Mouse (Mus musculus) MEL (cell line): Measurements from ENCODE around the gene P2rx4. TPM values are rescaled to one million over a fixed set of nuclear protein-coding genes. Genes with fewer than 3 reads are reported as not detected.

Source experiments
- DNase-seq: peaks from one replicate; pipeline ENCODE4 v3.0.0; 2011; ENCODE audit warnings: low read depth, low spot score
- H3K27ac ChIP-seq: 2 replicates; pipeline ENCODE4 v1.5.1; 2012; ENCODE audit warnings: low read depth, mild to moderate bottlenecking, control low read depth, low read length, moderate library complexity; ENCODE audit not compliant: control insufficient read depth
- H3K27me3 ChIP-seq, 2 experiments: fragments of 150-350 bp in 1 of 2; sonication (generic) in 1 of 2; 2 replicates each; pipeline ENCODE4 v1.6.1; 2012; ENCODE audit warnings: low read length in 2 of 2, mild to moderate bottlenecking in 2 of 2, improper control_type of control experiment in 1 of 2, moderate library complexity in 1 of 2; ENCODE audit not compliant: insufficient read depth in 2 of 2, control insufficient read depth in 1 of 2
- H3K36me3 ChIP-seq, 2 experiments: 2 replicates each; pipeline ENCODE4 v1.6.1; 2012 to 2014; ENCODE audit warnings: low read length in 2 of 2, improper control_type of control experiment in 1 of 2, inconsistent platforms in 1 of 2, mild to moderate bottlenecking in 1 of 2; ENCODE audit not compliant: insufficient read depth in 2 of 2, control insufficient read depth in 1 of 2
- H3K4me1 ChIP-seq, 2 experiments: fragments of 150-350 bp in 1 of 2; sonication (generic) in 1 of 2; 2 replicates each; pipeline ENCODE4 v1.6.1; 2012; ENCODE audit warnings: low read length in 2 of 2, improper control_type of control experiment in 1 of 2, mild to moderate bottlenecking in 1 of 2; ENCODE audit not compliant: insufficient read depth in 2 of 2, control insufficient read depth in 1 of 2
- H3K4me3 ChIP-seq, 2 experiments: fragments of 150-350 bp in 1 of 2; sonication (generic) in 1 of 2; 2 replicates each; pipeline ENCODE4 v1.5.1; 2012; ENCODE audit warnings: low read depth in 2 of 2, low read length in 2 of 2, mild to moderate bottlenecking in 2 of 2, moderate library complexity in 2 of 2, control low read depth in 1 of 2, improper control_type of control experiment in 1 of 2; ENCODE audit not compliant: control insufficient read depth in 1 of 2, insufficient read depth in 1 of 2
- H3K79me2 ChIP-seq: 2 replicates; pipeline ENCODE4 v1.6.1; 2012; ENCODE audit warnings: mild to moderate bottlenecking, low read length, moderate library complexity; ENCODE audit not compliant: control insufficient read depth, poor library complexity, insufficient read depth
- H3K9ac ChIP-seq: 2 replicates; pipeline ENCODE4 v1.6.1; 2012; ENCODE audit warnings: low read depth, mild to moderate bottlenecking, control low read depth, low read length, moderate library complexity; ENCODE audit not compliant: control insufficient read depth, poor library complexity, severe bottlenecking
- H3K9me3 ChIP-seq: fragments of 150-350 bp; sonication (generic); replicated peaks from 2 replicates; pipeline ENCODE4 v1.6.1; 2012; ENCODE audit warnings: mild to moderate bottlenecking, low read length, improper control_type of control experiment, moderate library complexity; ENCODE audit not compliant: insufficient read depth
- CHD1 ChIP-seq: IDR thresholded peaks from 2 replicates; pipeline ENCODE4 v1.6.1; 2012; ENCODE audit warnings: low read depth, mild to moderate bottlenecking, inconsistent platforms, low read length, improper control_type of control experiment
- CHD2 ChIP-seq: IDR thresholded peaks from 2 replicates; pipeline ENCODE4 v1.6.1; 2011; ENCODE audit warnings: low read length, improper control_type of control experiment
- ETS1 ChIP-seq: IDR thresholded peaks from 2 replicates; pipeline ENCODE4 v1.6.1; 2012; ENCODE audit warnings: low read depth, mild to moderate bottlenecking, inconsistent platforms, low read length, improper control_type of control experiment, moderate library complexity
- GATA1 ChIP-seq: IDR thresholded peaks from 2 replicates; pipeline ENCODE4 v1.6.1; 2011; ENCODE audit warnings: low read depth, low read length, improper control_type of control experiment
- HCFC1 ChIP-seq: IDR thresholded peaks from 2 replicates; pipeline ENCODE4 v1.6.1; 2012; ENCODE audit warnings: low read depth, mild to moderate bottlenecking, inconsistent platforms, low read length, improper control_type of control experiment, moderate library complexity
- KAT2A ChIP-seq: conservative IDR thresholded peaks from 2 replicates; pipeline ENCODE4 v1.6.1; 2012; ENCODE audit warnings: low read depth, low read length, improper control_type of control experiment, inconsistent platforms
- MAX ChIP-seq: IDR thresholded peaks from 2 replicates; pipeline ENCODE4 v1.6.1; 2011; ENCODE audit warnings: low read length, improper control_type of control experiment
- MYB ChIP-seq: IDR thresholded peaks from 2 replicates; pipeline ENCODE4 v1.6.1; 2011; ENCODE audit warnings: mild to moderate bottlenecking, low read depth, low read length, improper control_type of control experiment
- POLR2AphosphoS5 ChIP-seq: IDR thresholded peaks from 2 replicates; pipeline ENCODE4 v1.6.1; 2012; ENCODE audit warnings: low read depth, borderline replicate concordance, mild to moderate bottlenecking, inconsistent platforms, low read length, moderate library complexity, mixed read lengths
- RAD21 ChIP-seq: IDR thresholded peaks from 2 replicates; pipeline ENCODE4 v1.6.1; 2011; ENCODE audit warnings: mild to moderate bottlenecking, low read depth, low read length, improper control_type of control experiment
- RCOR1 ChIP-seq: IDR thresholded peaks from 2 replicates; pipeline ENCODE4 v1.6.1; 2012; ENCODE audit warnings: low read depth, mild to moderate bottlenecking, inconsistent platforms, low read length, improper control_type of control experiment
- SIN3A ChIP-seq: IDR thresholded peaks from 2 replicates; pipeline ENCODE4 v1.6.1; 2012; ENCODE audit warnings: low read length, improper control_type of control experiment, inconsistent platforms
- SMC3 ChIP-seq: IDR thresholded peaks from 2 replicates; pipeline ENCODE4 v1.6.1; 2011; ENCODE audit warnings: low read depth, low read length, improper control_type of control experiment
- TAL1 ChIP-seq: IDR thresholded peaks from 2 replicates; pipeline ENCODE4 v1.6.1; 2012; ENCODE audit warnings: mild to moderate bottlenecking, inconsistent platforms, low read length, moderate library complexity, mixed read lengths
- TBP ChIP-seq: IDR thresholded peaks from 2 replicates; pipeline ENCODE4 v1.8.0; 2011; ENCODE audit warnings: low read depth, low read length, improper control_type of control experiment
- UBTF ChIP-seq: IDR thresholded peaks from 2 replicates; pipeline ENCODE4 v1.6.1; 2012; ENCODE audit warnings: low read depth, mild to moderate bottlenecking, inconsistent platforms, low read length, improper control_type of control experiment, moderate library complexity, borderline replicate concordance; ENCODE audit not compliant: insufficient read depth
- USF1 ChIP-seq: IDR thresholded peaks from 2 replicates; pipeline ENCODE4 v1.6.1; 2014; ENCODE audit warnings: low read depth, mild to moderate bottlenecking, inconsistent platforms, low read length, improper control_type of control experiment, moderate library complexity
- ZNF384 ChIP-seq: IDR thresholded peaks from 2 replicates; pipeline ENCODE4 v1.6.1; 2012; ENCODE audit warnings: low read depth, mild to moderate bottlenecking, inconsistent platforms, low read length, improper control_type of control experiment
- polyA plus RNA-seq, 2 experiments: library from polyadenylated mRNA; stranded (reverse) in 1 of 2; unstranded in 1 of 2; fragments of >175 nt in 1 of 2; fragments of >200 nt in 1 of 2; gene quantifications; 2 replicates each; pipeline versions ENCODE4 v1.2.1 to v1.2.4; 2012; ENCODE audit warnings: low replicate concordance in 2 of 2, low read depth in 1 of 2; ENCODE audit not compliant: insufficient read length in 2 of 2, insufficient read depth in 1 of 2, missing spikeins in 1 of 2
- total RNA-seq: library from RNA; depleted of rRNA; stranded (reverse); fragments of 300-350 nt; gene quantifications from 2 replicates; pipeline ENCODE4 v1.2.3, GENCODE M21; 2012

Gene P2rx4
- total and polyA plus RNA-seq, 3 experiments: 15.2 to 30.9 TPM; not detected in 1

DNA sequence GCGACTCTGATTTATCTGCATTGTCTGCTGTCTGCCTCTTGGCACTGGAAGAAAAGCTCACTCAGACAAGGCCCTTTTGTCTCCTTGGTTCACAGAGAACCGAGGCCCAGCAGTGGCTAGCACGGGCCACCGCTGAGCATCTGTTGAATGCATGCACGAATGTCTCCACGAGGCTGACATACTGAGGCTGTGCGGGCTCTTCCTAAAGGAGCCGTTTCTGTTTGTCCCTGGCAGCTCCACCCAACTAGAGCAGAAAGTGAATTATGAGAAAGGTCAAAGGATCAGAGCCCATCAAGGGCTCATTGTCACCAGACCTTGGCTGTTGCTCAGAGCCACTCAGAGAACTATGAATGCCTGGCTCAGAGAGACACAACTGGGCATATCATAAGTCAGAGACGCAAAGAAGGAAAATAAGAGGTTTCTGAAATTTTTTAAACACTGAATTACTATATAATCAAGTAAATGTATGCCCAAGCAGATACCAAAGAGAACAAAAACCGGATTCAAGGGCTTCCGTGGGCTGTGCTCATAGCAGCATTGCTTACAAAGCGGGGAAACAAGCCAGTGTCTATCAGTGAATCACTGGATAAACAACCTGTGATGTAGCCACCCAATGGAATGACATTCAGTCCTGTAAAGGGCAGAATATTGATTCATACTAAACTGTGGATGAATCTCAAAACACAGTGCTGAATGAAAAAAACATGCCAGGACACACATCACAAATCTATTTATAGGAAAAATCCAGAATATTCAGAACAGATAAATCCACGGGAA is 13.7 kb upstream of the P2rx4 start:
- H3K27me3 ChIP-seq: no peaks in the 10 kb centered on the region
- TF ChIP-seq TAL1 (no peak), SMC3 (no peak), CHD1 (no peak), MYB (no peak), SIN3A (no peak), RAD21 (no peak), GATA1 (no peak), USF1 (no peak), MAX (no peak), ZNF384 (no peak), UBTF (no peak), HCFC1 (no peak), CHD2 (no peak)
- H3K9ac ChIP-seq: no peak overlapping the region
- H3K27ac ChIP-seq: no peak overlapping the region
- peaks cover 0 to 13% of the 10 kb centered on the region in 2 experiments; a peak in 2 of 4 replicates for H3K36me3 ChIP-seq
- H3K4me1 ChIP-seq: peaks cover 11 to 22% of the 10 kb centered on the region in 2 experiments
- H3K9me3 ChIP-seq: no peaks in the 10 kb centered on the region
- no peak overlapping the region for H3K4me3 ChIP-seq
- H3K79me2 ChIP-seq: no peaks in the 10 kb centered on the region
- no peak for DNase-seq

GRCm38 (mm10) chr5:122695516-122695915 is 11.8 kb upstream of the P2rx4 start:
- no peak for TF ChIP-seq SIN3A
- TF ChIP-seq POLR2AphosphoS5: no peak
- no peak for TF ChIP-seq ETS1
- TF ChIP-seq TBP: no peak
- no peak for TF ChIP-seq UBTF
- TF ChIP-seq RCOR1: no peak
- no peak for TF ChIP-seq GATA1
- TF ChIP-seq MYB: no peak
- no peak for TF ChIP-seq KAT2A

More at GRCm38 (mm10) chr5:122695516-122695915, 11.8 kb upstream of the P2rx4 start:
- H3K9ac ChIP-seq: no peak overlapping the region
- H3K4me1 ChIP-seq: peaks cover 24 to 39% of the 10 kb centered on the region in 2 experiments
- H3K79me2 ChIP-seq: no peaks in the 10 kb centered on the region; the same call in 1 of the 2 replicates
- peaks cover 0 to 31% of the 10 kb centered on the region in 2 experiments; a peak in 2 of 4 replicates for H3K36me3 ChIP-seq
- H3K4me3 ChIP-seq: no peak overlapping the region
- no peaks in the 10 kb centered on the region for H3K9me3 ChIP-seq
- no peak for DNase-seq
- no peaks in the 10 kb centered on the region for H3K27me3 ChIP-seq
- H3K27ac ChIP-seq: no peak overlapping the region
